21 mouse cellular contexts compared by ENCODE assay signal in the genomic region with DNA sequence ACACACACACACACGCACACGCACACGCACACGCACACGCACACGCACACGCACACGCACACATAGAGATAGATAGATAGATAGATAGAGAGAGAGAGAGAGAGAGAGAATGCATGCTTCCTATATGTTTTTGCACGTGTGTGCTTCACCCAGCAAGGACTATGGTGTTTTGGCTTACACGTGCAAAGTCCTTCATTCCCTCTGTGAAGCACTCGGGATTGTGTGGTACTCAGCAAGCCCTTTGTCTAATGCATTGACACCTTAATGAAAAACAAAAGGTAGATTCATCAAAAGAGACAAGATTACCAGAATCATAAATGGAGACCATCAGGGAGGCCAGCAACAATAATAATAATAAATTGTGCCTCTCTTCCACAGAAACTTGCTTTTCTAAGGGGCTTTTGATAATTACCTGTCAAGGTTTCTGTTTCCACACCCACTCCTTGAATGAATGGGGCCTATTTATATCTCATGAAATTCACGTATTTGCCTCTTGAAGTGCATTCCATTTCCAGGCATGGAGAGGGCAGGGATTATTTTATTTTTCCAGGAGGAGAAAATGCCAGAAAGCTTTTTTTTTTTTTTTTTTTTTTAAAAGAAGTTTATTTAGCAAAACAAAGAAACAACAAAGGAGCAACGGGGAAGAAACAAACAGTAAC.
"Had no signal": no experiment of that assay in that cellular context is flagged by ENCODE, and none has a peak within 500 bp of the region (broad histone marks: within the 10 kb centered on the region; RNA-seq: fewer than 3 reads in every experiment).

No protein-coding gene starts in this region.

- H3K36me3 ChIP-seq: limb, embryonic 12.5 days; limb, embryonic 15.5 days; midbrain, embryonic 10.5 days; midbrain, embryonic 13.5 days; neural tube, embryonic 13.5 days; stomach, embryonic 15.5 days had no signal

- H3K9me3 ChIP-seq: limb, embryonic 12.5 days; limb, embryonic 15.5 days; midbrain, embryonic 10.5 days; neural tube, embryonic 13.5 days; stomach, embryonic 15.5 days had no signal

- H3K9ac ChIP-seq: limb, embryonic 12.5 days; limb, embryonic 15.5 days; liver, embryonic 14.5 days; liver, postnatal 0 days; midbrain, embryonic 13.5 days; neural tube, embryonic 13.5 days; stomach, embryonic 15.5 days had no signal

- H3K4me1 ChIP-seq: limb, embryonic 12.5 days; limb, embryonic 15.5 days; megakaryocyte, embryonic 14.5 days; midbrain, embryonic 10.5 days; midbrain, embryonic 13.5 days; neural tube, embryonic 13.5 days; stomach, embryonic 15.5 days had no signal

- DNase-seq: kidney, adult 18-20 months; kidney, adult 9 months; kidney, postnatal 14 days; kidney, postnatal 4 days; left cerebral cortex, postnatal 4 days; liver, postnatal 0 days; retina, postnatal 1 day; right cerebral cortex, postnatal 25 days; spleen, adult 18-20 months; thymus, postnatal 25 days had no signal

- H3K27me3 ChIP-seq: limb, embryonic 12.5 days; limb, embryonic 15.5 days; megakaryocyte, embryonic 14.5 days; midbrain, embryonic 13.5 days; neural tube, embryonic 13.5 days; stomach, embryonic 15.5 days had no signal

- H3K4me2 ChIP-seq: limb, embryonic 12.5 days; limb, embryonic 15.5 days; liver, embryonic 11.5 days; midbrain, embryonic 13.5 days; neural tube, embryonic 13.5 days; stomach, embryonic 15.5 days had no signal

- ATAC-seq: liver, postnatal 0 days; midbrain, embryonic 13.5 days; midbrain, embryonic 16.5 days had no signal

- H3K27ac ChIP-seq: limb, embryonic 12.5 days; limb, embryonic 15.5 days; liver, embryonic 14.5 days; midbrain, embryonic 10.5 days; midbrain, embryonic 13.5 days; neural tube, embryonic 13.5 days; stomach, embryonic 15.5 days had no signal

- H3K4me3 ChIP-seq: limb, embryonic 12.5 days; limb, embryonic 15.5 days; megakaryocyte, embryonic 14.5 days; midbrain, embryonic 10.5 days; midbrain, embryonic 13.5 days; myocyte; neural tube, embryonic 13.5 days; stomach, embryonic 15.5 days had no signal
